Mouse (Mus musculus) forebrain, embryonic 16.5 days (tissue): ENCODE results near the gene Wdpcp. TPM values are rescaled to one million over a fixed set of nuclear protein-coding genes. Genes with fewer than 3 reads are reported as not detected.
A peak's percentile ranks its signal among the peaks of the same experiment; 100 is the strongest.

ENCODE experiments used
- ATAC-seq: fragments of 200-750 bp; cut with Nextera tagmentation; 2 replicates; pipeline ENCODE4 v1.8.0; 2017; ENCODE audit warnings: mild to moderate bottlenecking, moderate library complexity
- H3K27ac ChIP-seq: fragments of 300-500 bp; sonication (generic); 2 replicates; pipeline ENCODE4 v1.5.1; 2014; ENCODE audit warnings: low read length, control low read depth
- H3K27me3 ChIP-seq: fragments of 300-500 bp; sonication (generic); replicated peaks from 2 replicates; pipeline ENCODE4 v1.6.1; 2014; ENCODE audit warnings: low read length; ENCODE audit not compliant: control insufficient read depth, insufficient read depth
- H3K36me3 ChIP-seq: fragments of 300-500 bp; sonication (generic); 2 replicates; pipeline ENCODE4 v1.6.1; 2014; ENCODE audit not compliant: control insufficient read depth, insufficient read depth
- H3K4me1 ChIP-seq: fragments of 300-500 bp; sonication (generic); replicated peaks from 2 replicates; pipeline ENCODE4 v1.6.1; 2014; ENCODE audit warnings: low read length; ENCODE audit not compliant: control insufficient read depth, insufficient read depth
- H3K4me2 ChIP-seq: fragments of 300-500 bp; sonication (generic); 2 replicates; pipeline ENCODE4 v1.6.1; 2014; ENCODE audit warnings: mild to moderate bottlenecking, low read length, control low read depth
- H3K4me3 ChIP-seq: fragments of 300-500 bp; sonication (generic); replicated peaks from 2 replicates; pipeline ENCODE4 v1.5.1; 2014; ENCODE audit warnings: mild to moderate bottlenecking, low read length, control low read depth
- H3K9ac ChIP-seq: fragments of 300-500 bp; sonication (generic); replicated peaks from 2 replicates; pipeline ENCODE4 v1.6.1; 2014; ENCODE audit warnings: low read depth, low read length, control low read depth
- H3K9me3 ChIP-seq: fragments of 300-500 bp; sonication (generic); 2 replicates; pipeline ENCODE4 v1.6.1; 2016; ENCODE audit warnings: low read length; ENCODE audit not compliant: control insufficient read depth
- WGBS: fragments of 180-500 bp; shearing (Covaris S2); extraction: QIAGEN DNeasy Blood & Tissue Kit; methylation state at CpG from one replicate; pipeline ENCODE4 v1.1.7; 2014; 5-methylcytosine and 5-hydroxymethylcytosine counted together
- polyA plus RNA-seq: library from polyadenylated mRNA; unstranded; fragments of >200 nt; fragmentation: Nextera tagmentation; extraction: Ambion mirVana; gene quantifications from 2 replicates; pipeline ENCODE4 v1.2.1, GENCODE M21; 2015

The Wdpcp gene
- polyA plus RNA-seq, 1 experiment from 2014 or later, result 12.0 TPM

GRCm38 (mm10) chr11:21634171-21634907 lies 62.3 kb downstream of the Wdpcp start:
- no peaks in the 10 kb centered on the region for H3K27me3 ChIP-seq
- no peak for ATAC-seq
- 65% methylated on average over 9 of the region's 9 CpGs for WGBS
- no peak overlapping the region for H3K4me2 ChIP-seq
- no peak overlapping the region for H3K9ac ChIP-seq
- H3K4me1 ChIP-seq, result no peaks in the 10 kb centered on the region
- H3K36me3 ChIP-seq, result no peaks in the 10 kb centered on the region
- H3K4me3 ChIP-seq, result no peak overlapping the region
- H3K9me3 ChIP-seq, result no peaks in the 10 kb centered on the region
- no peak overlapping the region for H3K27ac ChIP-seq

DNA sequence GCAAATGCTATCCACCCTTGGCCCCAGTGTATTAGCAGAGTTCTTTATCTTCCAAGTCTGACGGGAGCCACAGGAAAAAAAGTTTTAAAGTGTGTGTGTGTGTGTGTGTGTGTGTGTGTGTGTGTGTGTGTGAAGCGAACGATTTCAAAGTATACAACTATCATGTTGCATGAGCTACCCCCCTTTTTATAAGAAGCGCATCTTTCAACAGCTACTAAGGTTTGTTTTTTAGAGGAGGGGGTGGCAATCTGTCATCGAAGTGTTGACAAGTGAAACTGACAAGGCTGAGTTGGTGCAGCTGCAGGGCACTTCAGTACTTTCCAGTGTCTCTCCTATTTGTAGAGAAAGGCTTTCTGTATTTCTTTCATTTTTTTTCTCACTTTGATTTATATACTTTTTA lies 66.3 kb downstream of the Wdpcp start:
- no peak for ATAC-seq
- Histone ChIP-seq H3K9me3 (no peaks in the 10 kb centered on the region), H3K4me3 (no peak overlapping the region), H3K4me2 (no peak overlapping the region), H3K9ac (no peak overlapping the region), H3K4me1 (no peaks in the 10 kb centered on the region), H3K36me3 (no peaks in the 10 kb centered on the region), H3K27ac (no peak overlapping the region), H3K27me3 (no peaks in the 10 kb centered on the region)
- 72% methylated on average over 5 of the region's 5 CpGs for WGBS

GRCm38 (mm10) chr11:21639534-21639933 lies 67.5 kb downstream of the Wdpcp start:
- 79% methylated on average over 2 of the region's 2 CpGs for WGBS
- Histone ChIP-seq H3K27me3 (no peaks in the 10 kb centered on the region), H3K4me1 (no peaks in the 10 kb centered on the region), H3K27ac (no peak overlapping the region), H3K36me3 (no peaks in the 10 kb centered on the region), H3K4me3 (no peak overlapping the region), H3K4me2 (no peak overlapping the region), H3K9me3 (no peaks in the 10 kb centered on the region), H3K9ac (no peak overlapping the region)
- ATAC-seq, result no peak

- WGBS, result 80% methylated on average over 4 of the region's 4 CpGs
- H3K4me2 ChIP-seq, result no peak overlapping the region
- H3K27me3 ChIP-seq, result no peaks in the 10 kb centered on the region
- no peaks in the 10 kb centered on the region for H3K9me3 ChIP-seq
- H3K36me3 ChIP-seq, result no peaks in the 10 kb centered on the region
- H3K4me1 ChIP-seq, result no peaks in the 10 kb centered on the region
- ATAC-seq, result no peak
- H3K4me3 ChIP-seq, result no peak overlapping the region
- H3K27ac ChIP-seq, result no peak overlapping the region
- no peak overlapping the region for H3K9ac ChIP-seq
Observed at GRCm38 (mm10) chr11:21644231-21644630, 72.2 kb downstream of the Wdpcp start.

GRCm38 (mm10) chr11:21646136-21646535 lies 74.1 kb downstream of the Wdpcp start:
- Histone ChIP-seq H3K4me1 (no peaks in the 10 kb centered on the region), H3K36me3 (no peaks in the 10 kb centered on the region), H3K4me2 (no peak overlapping the region), H3K9me3 (no peaks in the 10 kb centered on the region), H3K9ac (no peak overlapping the region), H3K27ac (no peak overlapping the region), H3K4me3 (no peak overlapping the region), H3K27me3 (no peaks in the 10 kb centered on the region)
- WGBS, result 85% methylated on average over 3 of the region's 3 CpGs
- ATAC-seq, result no peak

GRCm38 (mm10) chr11:21658985-21659384 lies 87.0 kb downstream of the Wdpcp start:
- Histone ChIP-seq H3K27me3 (no peaks in the 10 kb centered on the region), H3K4me1 (no peaks in the 10 kb centered on the region), H3K27ac (no peak overlapping the region), H3K4me2 (no peak overlapping the region), H3K9ac (no peak overlapping the region), H3K36me3 (no peaks in the 10 kb centered on the region), H3K9me3 (no peaks in the 10 kb centered on the region), H3K4me3 (no peak overlapping the region)
- WGBS, result 66% methylated on average over 3 of the region's 3 CpGs
- no peak for ATAC-seq

DNA sequence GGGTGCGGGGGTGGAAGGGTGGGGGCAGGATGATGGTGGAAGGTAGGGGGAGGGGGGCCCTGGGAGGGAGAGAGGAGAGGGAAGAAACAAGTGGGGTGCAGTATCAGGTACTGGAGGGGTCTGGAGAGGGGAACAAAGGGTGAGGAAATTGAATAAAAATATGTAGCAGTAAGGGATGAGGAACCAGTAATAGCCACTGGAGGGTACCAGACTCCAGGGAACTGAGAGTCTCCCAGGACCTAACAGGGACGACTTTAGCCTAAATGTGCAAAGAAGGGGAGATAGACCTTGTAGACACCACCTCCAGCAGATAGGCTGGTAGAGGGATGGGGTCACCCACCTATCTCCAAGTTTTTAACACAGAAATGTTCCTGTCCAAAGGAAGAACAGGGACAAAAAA lies 105.0 kb downstream of the Wdpcp start:
- no peak overlapping the region for H3K4me3 ChIP-seq
- no peaks in the 10 kb centered on the region for H3K27me3 ChIP-seq
- H3K36me3 ChIP-seq, result no peaks in the 10 kb centered on the region
- no peak overlapping the region for H3K4me2 ChIP-seq
- H3K27ac ChIP-seq, result no peak overlapping the region
- H3K9me3 ChIP-seq, result no peaks in the 10 kb centered on the region
- no peak overlapping the region for H3K9ac ChIP-seq
- no peaks in the 10 kb centered on the region for H3K4me1 ChIP-seq
- 72% methylated on average over 2 of the region's 2 CpGs for WGBS
- no peak for ATAC-seq

GRCm38 (mm10) chr11:21688441-21688840 lies 116.4 kb downstream of the Wdpcp start:
- Histone ChIP-seq H3K27me3 (no peaks in the 10 kb centered on the region), H3K9me3 (no peaks in the 10 kb centered on the region), H3K9ac (no peak overlapping the region), H3K4me3 (no peak overlapping the region), H3K27ac (no peak overlapping the region), H3K4me1 (no peaks in the 10 kb centered on the region), H3K4me2 (no peak overlapping the region), H3K36me3 (no peaks in the 10 kb centered on the region)
- WGBS, result 76% methylated on average over 6 of the region's 6 CpGs
- no peak for ATAC-seq

- no peak overlapping the region for H3K9ac ChIP-seq
- ATAC-seq, result no peak
- no peaks in the 10 kb centered on the region for H3K9me3 ChIP-seq
- H3K27ac ChIP-seq, result no peak overlapping the region
- 43% methylated on average over 2 of the region's 2 CpGs for WGBS
- no peak overlapping the region for H3K4me2 ChIP-seq
- no peaks in the 10 kb centered on the region; the same call in 1 of the 2 replicates for H3K4me1 ChIP-seq
- no peaks in the 10 kb centered on the region for H3K36me3 ChIP-seq
- no peaks in the 10 kb centered on the region for H3K27me3 ChIP-seq
- no peak overlapping the region for H3K4me3 ChIP-seq
Observed at GRCm38 (mm10) chr11:21690730-21691129, 118.7 kb downstream of the Wdpcp start.

- H3K4me2 ChIP-seq, result no peak overlapping the region
- H3K36me3 ChIP-seq, result no peaks in the 10 kb centered on the region
- no peak overlapping the region for H3K27ac ChIP-seq
- ATAC-seq, result 0 out of 2 replicates have a peak, but pooled peaks have one; percentile 43
- WGBS, result 63% methylated on average over 6 of the region's 6 CpGs
- H3K4me3 ChIP-seq, result no peak overlapping the region
- no peaks in the 10 kb centered on the region for H3K27me3 ChIP-seq
- no peaks in the 10 kb centered on the region for H3K9me3 ChIP-seq
- no peaks in the 10 kb centered on the region; the same call in 1 of the 2 replicates for H3K4me1 ChIP-seq
- H3K9ac ChIP-seq, result no peak overlapping the region
Observed at GRCm38 (mm10) chr11:21694087-21694486, 122.1 kb downstream of the Wdpcp start.
